Mouse (Mus musculus) T-helper 1 cell (primary cell): Measurements from ENCODE around the gene Cdca4.
"Not testable (repeated sequence)": the region's sequence is repeated elsewhere in the genome, so short reads cannot be mapped to it uniquely, and the experiment has no call there.

ENCODE experiments used
- in situ Hi-C: fragments of 300-600 bp; cut with MboI, MseI; formaldehyde crosslinking; loops from one replicate; pipeline ENCODE4 v1.15.1; 2025; ENCODE audit warnings: high pct_unique_total_duplicates

The Cdca4 gene

GRCm38 (mm10) chr12:112828501-112829243, 551 bp downstream of the Cdca4 start:
- in situ Hi-C loops: no loop called here

- in situ Hi-C loops: no loop called here
These were observed 3.3 kb downstream of the Cdca4 start for GRCm38 (mm10) chr12:112825901-112826300.

GRCm38 (mm10) chr12:112823221-112823620, 6.0 kb downstream of the Cdca4 start:
- in situ Hi-C loops: no loop called here

- in situ Hi-C loops: no loop called here
These were observed 6.5 kb downstream of the Cdca4 start for GRCm38 (mm10) chr12:112822676-112823075.

- in situ Hi-C loops: no loop called here
These were observed 7.2 kb downstream of the Cdca4 start for GRCm38 (mm10) chr12:112821974-112822373.

- in situ Hi-C loops: no loop called here
These were observed 8.0 kb downstream of the Cdca4 start for GRCm38 (mm10) chr12:112821216-112821615.

GRCm38 (mm10) chr12:112820401-112820999, 8.7 kb downstream of the Cdca4 start:
- in situ Hi-C loops: no loop called here

- in situ Hi-C loops: no loop called here
These were observed 10.1 kb downstream of the Cdca4 start for GRCm38 (mm10) chr12:112819057-112819662.

GRCm38 (mm10) chr12:112816866-112817265, 12.4 kb downstream of the Cdca4 start:
- in situ Hi-C loops: not testable (repeated sequence)

- in situ Hi-C loops: no loop called here
These were observed 12.9 kb downstream of the Cdca4 start for GRCm38 (mm10) chr12:112816294-112816693.

GRCm38 (mm10) chr12:112814682-112815470, 14.3 kb downstream of the Cdca4 start:
- in situ Hi-C loops: no loop called here

- in situ Hi-C loops: no loop called here
These were observed 15.9 kb downstream of the Cdca4 start for GRCm38 (mm10) chr12:112813370-112813769.

GRCm38 (mm10) chr12:112810092-112810885, 18.9 kb downstream of the Cdca4 start:
- in situ Hi-C loops: no loop called here

GRCm38 (mm10) chr12:112809641-112810040, 19.6 kb downstream of the Cdca4 start:
- in situ Hi-C loops: no loop called here

GRCm38 (mm10) chr12:112808587-112809364, 20.4 kb downstream of the Cdca4 start, which contains the start of gene Clba1:
TSS of gene Clba1 (plus strand) at chr12:112808937.
- in situ Hi-C loops: no loop called here

- in situ Hi-C loops: no loop called here
These were observed 21.0 kb downstream of the Cdca4 start for GRCm38 (mm10) chr12:112808212-112808586.

- in situ Hi-C loops: no loop called here
These were observed 21.4 kb downstream of the Cdca4 start for GRCm38 (mm10) chr12:112807796-112808195.

GRCm38 (mm10) chr12:112806044-112806443, 23.2 kb downstream of the Cdca4 start:
- in situ Hi-C loops: no loop called here

- in situ Hi-C loops: loop anchor here (5.0 kb wide), 1 partner anchor 33 kb away; no protein-coding TSS in a partner anchor
These were observed 25.2 kb downstream of the Cdca4 start for GRCm38 (mm10) chr12:112804046-112804445.

- in situ Hi-C loops: loop anchor here (5.0 kb wide), 1 partner anchor 34 kb away; no protein-coding TSS in a partner anchor
These were observed 26.3 kb downstream of the Cdca4 start for GRCm38 (mm10) chr12:112802917-112803316.
